Mouse (Mus musculus) neural tube, embryonic 15.5 days (tissue): ENCODE data around the gene Fgf12. TPM values are rescaled to one million over a fixed set of nuclear protein-coding genes. Genes with fewer than 3 reads are reported as not detected.

Experiments
- ATAC-seq: fragments of 200-750 bp; cut with Nextera tagmentation; 2 replicates; pipeline ENCODE4 v1.8.0; 2017; ENCODE audit warnings: mild to moderate bottlenecking, moderate TSS enrichment, moderate library complexity; ENCODE audit not compliant: low FRiP score
- H3K27ac ChIP-seq: fragments of 300-500 bp; sonication (generic); replicated peaks from 2 replicates; pipeline ENCODE4 v1.5.1; 2015; ENCODE audit warnings: mild to moderate bottlenecking, inconsistent platforms
- H3K27me3 ChIP-seq: fragments of 300-500 bp; sonication (generic); replicated peaks from 2 replicates; pipeline ENCODE4 v1.6.1; 2015; ENCODE audit warnings: inconsistent platforms
- H3K36me3 ChIP-seq: fragments of 300-500 bp; sonication (generic); 2 replicates; pipeline ENCODE4 v1.6.1; 2015; ENCODE audit warnings: inconsistent platforms
- H3K4me1 ChIP-seq: fragments of 300-500 bp; sonication (generic); 2 replicates; pipeline ENCODE4 v1.6.1; 2015; ENCODE audit warnings: inconsistent platforms
- H3K4me2 ChIP-seq: fragments of 300-500 bp; sonication (generic); 2 replicates; pipeline ENCODE4 v1.6.1; 2015; ENCODE audit warnings: inconsistent platforms, mild to moderate bottlenecking, moderate library complexity
- H3K4me3 ChIP-seq: fragments of 300-500 bp; sonication (generic); replicated peaks from 2 replicates; pipeline ENCODE4 v1.5.1; 2015; ENCODE audit warnings: mild to moderate bottlenecking, inconsistent platforms
- H3K9ac ChIP-seq: fragments of 300-500 bp; sonication (generic); replicated peaks from 2 replicates; pipeline ENCODE4 v1.6.1; 2015; ENCODE audit warnings: mild to moderate bottlenecking, inconsistent platforms
- H3K9me3 ChIP-seq: fragments of 300-500 bp; sonication (generic); replicated peaks from 2 replicates; pipeline ENCODE4 v1.6.1; 2016; ENCODE audit warnings: inconsistent platforms
- WGBS: fragments of 180-500 bp; shearing (Covaris S2); methylation state at CpG from one replicate; pipeline ENCODE4 v1.1.7; 2015; ENCODE audit warnings: mixed read lengths; 5-methylcytosine and 5-hydroxymethylcytosine counted together
- polyA plus RNA-seq: library from polyadenylated mRNA; unstranded; fragments of >200 nt; fragmentation: Nextera tagmentation; extraction: Ambion mirVana; gene quantifications from 2 replicates; pipeline ENCODE4 v1.2.1, GENCODE M21; 2015

The Fgf12 gene
- polyA plus RNA-seq, 1 experiment from 2014 or later = 72.5 TPM

DNA sequence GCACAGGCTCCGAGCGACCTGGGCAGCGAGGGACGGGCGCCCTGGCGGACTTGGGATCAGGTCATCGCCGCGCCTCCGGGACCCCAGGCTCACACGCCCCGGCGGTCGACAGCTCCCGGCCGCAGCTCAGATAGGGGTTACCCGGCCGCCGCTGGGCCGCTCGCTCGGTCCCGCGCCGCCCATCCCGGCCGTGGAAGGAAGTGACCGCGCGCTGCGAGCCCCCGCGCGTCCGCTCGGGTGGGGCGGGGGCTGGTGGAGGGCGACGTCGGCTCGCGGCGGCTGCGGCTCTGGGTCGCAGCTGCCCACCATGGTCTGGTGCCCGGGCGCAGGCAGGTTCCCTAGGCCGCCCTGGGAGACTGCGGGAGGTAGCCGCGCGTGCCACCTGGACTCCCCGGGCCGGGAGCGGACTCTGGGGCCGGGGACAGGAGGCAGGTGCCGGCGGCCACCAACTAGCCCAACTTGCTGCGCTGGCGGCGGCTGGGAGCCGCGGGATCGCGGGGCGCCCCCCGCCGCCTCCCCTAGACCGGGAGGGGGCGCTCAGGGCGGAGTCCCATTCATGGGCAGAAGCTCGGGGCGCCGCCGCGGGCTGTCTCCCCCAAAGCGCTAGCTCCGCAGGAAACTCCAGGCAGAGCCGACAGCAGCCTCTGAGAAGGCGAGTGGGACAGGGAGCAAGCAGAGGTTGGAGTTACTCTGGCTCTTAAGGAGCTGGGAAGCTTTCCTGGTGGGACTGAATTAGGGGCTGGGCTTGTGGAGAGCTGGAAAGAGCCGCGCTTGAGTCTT is 306.3 kb downstream of the Fgf12 start:
- H3K9me3 ChIP-seq = no peaks in the 10 kb centered on the region
- WGBS = 0% methylated on average over 58 of the region's 82 CpGs
- ATAC-seq = peak; percentile 76

DNA sequence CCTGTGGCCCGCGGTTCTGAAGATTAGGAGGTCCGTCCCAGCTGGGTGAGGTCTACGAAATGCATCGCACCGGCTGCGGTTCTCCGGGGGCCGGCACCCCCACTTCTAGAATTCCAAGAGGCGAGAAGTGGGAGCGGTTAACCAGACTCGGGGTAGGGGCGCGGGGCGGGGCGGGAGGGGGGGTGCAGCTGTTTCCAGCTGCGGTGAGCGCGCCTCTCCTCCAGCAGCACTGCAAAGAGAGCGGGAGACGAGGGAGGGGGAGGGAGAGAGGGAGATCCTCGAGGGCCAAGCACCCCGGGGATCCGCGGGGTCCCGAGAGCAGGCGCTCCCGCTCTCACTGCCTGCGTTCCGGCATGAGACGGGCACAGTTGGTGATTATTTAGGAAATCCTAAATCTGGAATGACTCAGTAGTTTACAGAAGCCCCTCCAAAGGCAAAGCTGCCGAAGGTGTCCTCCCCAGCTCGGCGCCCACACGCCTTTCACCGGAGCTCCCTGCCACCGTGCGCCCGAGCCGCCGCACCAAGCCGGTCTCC is 307.0 kb downstream of the Fgf12 start:
- Histone ChIP-seq H3K4me2 (peak overlapping the region; percentile 88), H3K27ac (peak overlapping the region; percentile 86), H3K27me3 (no peaks in the 10 kb centered on the region), H3K9me3 (no peaks in the 10 kb centered on the region), H3K36me3 (no peaks in the 10 kb centered on the region), H3K9ac (peak overlapping the region; percentile 69), H3K4me1 (peaks cover 19% of the 10 kb centered on the region), H3K4me3 (peak overlapping the region; percentile 66)
- under 1% methylated on average over 37 of the region's 42 CpGs for WGBS
- peak; percentile 69 for ATAC-seq

More for the DNA sequence above, 306.3 kb downstream of the Fgf12 start:
- H3K4me1 ChIP-seq = peaks cover 19% of the 10 kb centered on the region
- H3K4me2 ChIP-seq = peak overlapping the region; percentile 88
- no peaks in the 10 kb centered on the region for H3K27me3 ChIP-seq
- H3K9ac ChIP-seq = peak overlapping the region; percentile 69
- peak overlapping the region; percentile 86 for H3K27ac ChIP-seq
- no peaks in the 10 kb centered on the region for H3K36me3 ChIP-seq
- peak overlapping the region; percentile 66 for H3K4me3 ChIP-seq

DNA sequence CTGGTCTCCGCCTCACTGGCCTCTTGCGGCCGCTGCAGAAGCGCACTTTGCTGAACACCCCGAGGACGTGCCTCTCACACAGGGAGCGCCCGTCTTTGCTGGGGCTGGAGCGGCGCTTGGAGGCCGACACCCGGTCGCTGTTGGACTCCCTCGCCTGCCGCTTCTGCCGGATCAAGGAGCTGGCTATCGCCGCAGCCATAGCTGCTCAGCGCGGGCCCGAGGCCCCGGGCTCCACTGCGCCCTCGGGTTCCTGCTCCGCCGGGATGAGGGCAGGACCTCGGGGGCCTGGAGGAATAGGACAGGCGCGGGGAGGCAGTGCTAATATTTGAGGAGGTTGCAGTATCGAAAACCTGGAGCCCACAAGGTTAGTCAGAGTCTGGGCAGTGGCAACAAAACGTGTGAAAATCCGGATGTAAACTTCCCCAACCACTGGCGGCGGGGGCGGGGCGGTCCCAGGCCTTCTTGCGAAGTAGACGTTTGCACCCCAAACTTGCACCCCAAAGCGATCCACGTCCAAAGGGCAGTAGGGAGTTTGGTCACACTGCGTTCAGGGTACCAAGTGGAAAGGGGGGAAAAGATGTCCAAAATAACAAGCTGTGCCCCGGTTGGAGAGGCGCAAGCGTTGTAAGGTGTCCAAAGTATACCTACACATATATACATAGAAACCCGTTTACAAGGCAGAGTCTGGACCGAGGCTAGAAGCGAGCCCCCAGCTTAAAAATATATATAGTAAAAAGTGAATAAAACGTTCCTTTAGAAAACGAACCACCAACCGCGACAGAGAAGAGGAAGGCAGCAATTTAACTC is 307.7 kb downstream of the Fgf12 start:
- under 1% methylated on average over 51 of the region's 51 CpGs for WGBS
- H3K27ac ChIP-seq = peak overlapping the region; percentile 86
- peak overlapping the region; percentile 66 for H3K4me3 ChIP-seq
- no peaks in the 10 kb centered on the region for H3K9me3 ChIP-seq
- H3K36me3 ChIP-seq = no peaks in the 10 kb centered on the region
- no peaks in the 10 kb centered on the region for H3K27me3 ChIP-seq
- H3K4me1 ChIP-seq = peaks cover 19% of the 10 kb centered on the region
- peak; percentile 17; the same call in 1 of the 2 replicates for ATAC-seq
- peak overlapping the region; percentile 88 for H3K4me2 ChIP-seq
- peak overlapping the region; percentile 69 for H3K9ac ChIP-seq

DNA sequence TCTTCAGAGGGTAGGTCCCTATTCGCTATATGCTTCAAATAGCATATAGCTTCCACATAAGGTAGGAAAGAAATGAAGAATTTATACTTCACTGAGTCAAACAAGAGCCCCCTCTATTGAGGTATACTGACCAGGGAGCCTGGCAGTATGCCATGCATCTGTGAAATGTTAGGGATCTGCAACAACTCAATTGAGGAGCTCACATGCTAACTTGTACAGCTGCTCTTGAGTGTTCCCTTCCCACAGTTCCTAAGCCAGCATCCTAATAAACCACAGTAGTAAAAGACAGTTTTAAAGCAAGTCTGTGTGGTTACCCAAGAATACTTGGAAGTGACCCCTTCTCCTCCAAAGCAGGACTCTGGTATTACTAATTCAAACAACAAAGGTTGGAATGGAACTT is 331.3 kb downstream of the Fgf12 start:
- Histone ChIP-seq H3K9me3 (no peaks in the 10 kb centered on the region), H3K27ac (no peak overlapping the region), H3K4me3 (no peak overlapping the region), H3K27me3 (no peaks in the 10 kb centered on the region), H3K4me2 (no peak overlapping the region), H3K36me3 (no peaks in the 10 kb centered on the region), H3K9ac (no peak overlapping the region), H3K4me1 (no peaks in the 10 kb centered on the region)
- WGBS = 89% methylated on average over 1 of the region's 1 CpGs
- ATAC-seq = no peak

DNA sequence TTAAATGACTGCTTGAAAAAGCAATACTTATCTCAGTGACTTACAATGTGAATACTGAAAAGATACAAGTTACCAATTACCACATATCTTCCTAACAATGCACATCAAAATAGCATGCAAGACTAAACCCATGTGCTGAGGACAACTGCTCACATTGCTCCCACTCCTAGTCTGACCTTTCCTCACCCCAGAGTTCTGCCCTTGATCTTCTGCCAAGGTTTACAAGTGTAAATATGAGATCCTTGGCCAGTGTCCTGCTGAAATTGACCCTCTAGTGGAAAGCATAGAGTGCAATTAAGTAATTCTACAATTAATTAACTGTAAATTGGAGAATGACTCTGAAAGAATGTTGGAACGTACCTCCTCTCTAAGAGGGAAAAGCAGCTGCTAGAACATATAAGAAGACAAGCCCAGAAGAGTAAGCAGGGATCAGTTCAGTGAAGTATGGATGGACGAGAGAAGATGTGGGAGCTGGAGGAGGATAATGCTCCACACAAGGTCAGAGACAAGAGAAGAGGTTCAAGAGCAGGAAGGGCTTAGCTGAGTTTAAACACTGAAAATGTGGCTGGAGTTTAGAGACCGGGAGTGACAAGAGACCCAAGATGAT is 333.1 kb downstream of the Fgf12 start:
- H3K4me1 ChIP-seq = no peaks in the 10 kb centered on the region
- H3K9me3 ChIP-seq = no peaks in the 10 kb centered on the region
- H3K27me3 ChIP-seq = no peaks in the 10 kb centered on the region
- no peak for ATAC-seq
- no peaks in the 10 kb centered on the region for H3K36me3 ChIP-seq
- 75% methylated on average over 3 of the region's 3 CpGs for WGBS
- no peak overlapping the region for H3K27ac ChIP-seq
- H3K9ac ChIP-seq = no peak overlapping the region
- H3K4me2 ChIP-seq = no peak overlapping the region
- no peak overlapping the region for H3K4me3 ChIP-seq

DNA sequence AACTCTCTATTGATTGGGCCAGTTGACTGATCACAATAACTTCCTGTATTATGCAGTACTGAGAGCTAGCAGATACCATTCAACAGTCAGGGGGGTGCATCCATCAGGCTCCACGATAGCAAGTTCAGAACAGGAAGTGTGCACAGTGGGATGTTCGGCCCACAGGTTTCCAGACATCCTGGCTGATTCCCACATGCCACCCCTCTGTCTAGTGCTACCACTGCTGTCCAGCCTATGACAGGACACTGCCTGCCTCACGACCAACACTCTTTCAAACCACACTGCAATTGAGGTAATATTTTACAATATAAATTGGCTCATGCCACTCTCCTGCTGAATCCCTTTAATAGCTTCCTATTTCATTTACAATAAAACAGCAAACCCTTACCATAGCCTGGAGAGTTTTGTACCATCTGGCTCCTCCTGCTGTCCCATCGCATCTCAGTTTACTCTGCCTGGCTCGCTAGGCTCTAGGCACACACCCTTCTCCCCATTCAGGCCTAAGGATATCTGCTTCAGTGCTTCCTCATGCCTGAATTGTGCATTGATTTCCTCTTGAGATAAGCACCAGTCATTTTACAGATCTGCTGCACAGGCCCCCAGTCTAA is 341.6 kb downstream of the Fgf12 start:
- Histone ChIP-seq H3K27me3 (no peaks in the 10 kb centered on the region), H3K9me3 (no peaks in the 10 kb centered on the region), H3K9ac (no peak overlapping the region), H3K4me1 (peaks cover 8% of the 10 kb centered on the region; the same call in 1 of the 2 replicates), H3K4me2 (no peak overlapping the region), H3K36me3 (no peaks in the 10 kb centered on the region), H3K27ac (no peak overlapping the region), H3K4me3 (no peak overlapping the region)
- 57% methylated on average over 5 of the region's 5 CpGs for WGBS
- no peak for ATAC-seq

DNA sequence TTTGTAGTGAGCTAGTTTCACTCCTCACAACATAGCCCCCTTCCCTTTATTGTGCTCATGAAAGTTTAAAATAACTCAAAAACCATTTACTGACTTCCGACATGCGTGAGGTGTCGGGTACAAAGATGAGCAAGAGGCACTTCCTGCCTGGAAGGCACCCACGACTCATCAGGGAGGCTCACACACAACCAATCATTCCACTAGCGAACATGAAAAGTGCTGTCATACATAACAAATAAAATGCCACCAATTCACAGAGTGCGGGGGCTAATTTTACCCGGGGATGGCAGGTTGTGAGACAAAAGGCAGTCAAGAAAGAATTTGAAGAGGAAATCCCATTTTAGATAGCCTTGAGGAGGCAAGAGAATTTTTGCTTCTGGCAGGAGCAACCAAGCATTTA is 344.6 kb downstream of the Fgf12 start:
- Histone ChIP-seq H3K4me3 (no peak overlapping the region), H3K4me1 (peaks cover 8% of the 10 kb centered on the region; the same call in 1 of the 2 replicates), H3K36me3 (no peaks in the 10 kb centered on the region), H3K9ac (no peak overlapping the region), H3K4me2 (no peak overlapping the region), H3K9me3 (no peaks in the 10 kb centered on the region), H3K27me3 (no peaks in the 10 kb centered on the region), H3K27ac (no peak overlapping the region)
- 62% methylated on average over 7 of the region's 7 CpGs for WGBS
- peak; percentile 8; the same call in 1 of the 2 replicates for ATAC-seq

DNA sequence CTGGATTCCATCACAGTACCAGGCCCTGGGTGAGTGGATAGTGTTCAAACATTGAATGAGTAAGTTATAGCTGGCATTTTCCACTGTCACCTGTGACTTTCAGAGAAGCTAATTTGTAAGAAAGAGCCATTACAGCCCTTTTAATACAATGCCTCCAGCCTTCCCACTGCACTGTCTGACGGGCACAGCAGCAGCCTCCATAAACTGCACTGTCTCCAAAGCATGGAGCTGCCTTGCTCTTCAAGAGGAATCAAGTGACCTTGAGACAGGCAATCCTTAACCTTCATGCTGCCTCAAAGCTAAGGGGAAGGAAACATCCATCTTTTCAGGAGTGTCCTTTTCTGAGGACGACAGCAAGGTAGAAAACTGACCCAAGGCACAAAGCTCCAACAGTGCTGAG is 345.0 kb downstream of the Fgf12 start:
- Histone ChIP-seq H3K36me3 (no peaks in the 10 kb centered on the region), H3K9ac (no peak overlapping the region), H3K4me3 (no peak overlapping the region), H3K27ac (no peak overlapping the region), H3K4me2 (no peak overlapping the region), H3K27me3 (no peaks in the 10 kb centered on the region), H3K4me1 (peaks cover 8% of the 10 kb centered on the region; the same call in 1 of the 2 replicates), H3K9me3 (no peaks in the 10 kb centered on the region)
- 43% methylated on average over 2 of the region's 2 CpGs for WGBS
- ATAC-seq = peak; percentile 45; the same call in 1 of the 2 replicates

DNA sequence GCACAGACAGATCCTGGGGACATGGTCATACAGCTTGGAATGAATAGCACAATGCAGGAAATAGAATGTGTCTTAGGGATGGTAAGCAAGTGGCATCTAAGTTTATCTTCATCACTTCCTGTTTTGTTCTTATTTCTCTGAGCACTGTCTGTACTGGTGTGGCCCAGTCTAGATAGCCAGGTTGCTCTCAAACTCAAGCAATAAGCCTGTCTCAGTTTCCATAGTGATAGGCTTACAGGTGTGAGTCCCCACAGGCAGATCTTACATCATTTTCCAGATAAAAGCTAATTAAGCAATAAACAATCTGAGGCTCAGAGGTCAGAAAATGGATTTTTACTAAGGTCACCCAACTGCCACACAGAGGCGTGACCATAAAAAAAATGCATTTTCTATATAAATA is 348.7 kb downstream of the Fgf12 start:
- no peaks in the 10 kb centered on the region for H3K4me1 ChIP-seq
- WGBS = 83% methylated on average over 1 of the region's 1 CpGs
- no peaks in the 10 kb centered on the region for H3K27me3 ChIP-seq
- no peaks in the 10 kb centered on the region for H3K9me3 ChIP-seq
- H3K36me3 ChIP-seq = no peaks in the 10 kb centered on the region
- H3K9ac ChIP-seq = no peak overlapping the region
- ATAC-seq = no peak
- H3K27ac ChIP-seq = no peak overlapping the region
- H3K4me3 ChIP-seq = no peak overlapping the region
- H3K4me2 ChIP-seq = no peak overlapping the region

DNA sequence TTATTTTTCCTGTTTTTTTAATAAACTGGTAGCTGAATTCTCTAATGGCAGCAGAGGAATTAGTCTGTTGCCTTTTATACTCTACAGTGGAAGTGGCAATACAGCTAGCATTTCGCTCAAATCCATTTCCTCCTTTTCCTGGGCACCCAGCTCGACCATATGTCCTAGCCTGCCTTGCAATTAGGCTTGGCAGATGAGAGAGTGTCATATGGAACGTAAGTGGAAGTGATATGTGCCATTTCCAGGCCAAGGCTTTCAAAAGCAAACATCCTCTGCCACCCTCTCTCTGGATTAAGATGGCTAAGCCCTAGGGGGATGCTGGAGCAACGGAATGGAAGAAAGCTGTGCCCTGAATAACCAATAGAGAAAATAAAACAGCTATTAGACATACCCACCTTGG is 350.2 kb downstream of the Fgf12 start:
- H3K9ac ChIP-seq = no peak overlapping the region
- no peak overlapping the region for H3K27ac ChIP-seq
- WGBS = 63% methylated on average over 4 of the region's 4 CpGs

DNA sequence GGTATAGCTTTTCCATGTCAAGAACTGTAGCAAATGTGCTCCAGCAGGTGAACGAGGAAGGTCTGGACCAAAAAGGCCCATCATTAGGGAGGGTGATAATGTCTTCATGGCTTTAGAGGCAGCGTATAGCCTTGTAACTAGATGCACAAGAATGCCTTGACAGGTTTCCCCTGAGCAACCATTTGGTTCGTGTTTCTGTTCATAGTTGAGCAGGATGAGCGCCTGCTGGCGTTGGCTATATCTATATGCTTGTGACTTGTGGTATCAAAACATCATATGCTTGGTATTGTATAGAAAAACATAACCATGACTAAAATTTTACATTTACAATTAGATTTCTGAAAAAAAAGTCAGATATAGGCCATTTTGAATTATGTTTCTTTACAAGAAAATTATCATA is 361.6 kb downstream of the Fgf12 start:
- 89% methylated on average over 5 of the region's 5 CpGs for WGBS
- H3K4me3 ChIP-seq = no peak overlapping the region
- no peak overlapping the region for H3K4me2 ChIP-seq
- H3K9ac ChIP-seq = no peak overlapping the region
- H3K36me3 ChIP-seq = no peaks in the 10 kb centered on the region
- no peaks in the 10 kb centered on the region for H3K4me1 ChIP-seq
- no peak overlapping the region for H3K27ac ChIP-seq
- no peaks in the 10 kb centered on the region for H3K27me3 ChIP-seq
- ATAC-seq = no peak
- H3K9me3 ChIP-seq = no peaks in the 10 kb centered on the region

More for the DNA sequence above, 350.2 kb downstream of the Fgf12 start:
- no peak for ATAC-seq
- Histone ChIP-seq H3K36me3 (no peaks in the 10 kb centered on the region), H3K4me3 (no peak overlapping the region), H3K4me1 (no peaks in the 10 kb centered on the region), H3K4me2 (no peak overlapping the region), H3K9me3 (no peaks in the 10 kb centered on the region), H3K27me3 (no peaks in the 10 kb centered on the region)
